Mouse (Mus musculus) lung, postnatal 0 days (tissue): ENCODE data around the gene Smtn.

Experiments
- CTCF ChIP-seq: IDR thresholded peaks from 2 replicates; pipeline ENCODE4 v1.5.1; 2016; ENCODE audit warnings: antibody characterized with exemption, mild to moderate bottlenecking
- EP300 ChIP-seq: IDR thresholded peaks from 2 replicates; pipeline ENCODE4 v1.6.1; 2016; ENCODE audit warnings: antibody characterized with exemption, mild to moderate bottlenecking, control low read depth

DNA sequence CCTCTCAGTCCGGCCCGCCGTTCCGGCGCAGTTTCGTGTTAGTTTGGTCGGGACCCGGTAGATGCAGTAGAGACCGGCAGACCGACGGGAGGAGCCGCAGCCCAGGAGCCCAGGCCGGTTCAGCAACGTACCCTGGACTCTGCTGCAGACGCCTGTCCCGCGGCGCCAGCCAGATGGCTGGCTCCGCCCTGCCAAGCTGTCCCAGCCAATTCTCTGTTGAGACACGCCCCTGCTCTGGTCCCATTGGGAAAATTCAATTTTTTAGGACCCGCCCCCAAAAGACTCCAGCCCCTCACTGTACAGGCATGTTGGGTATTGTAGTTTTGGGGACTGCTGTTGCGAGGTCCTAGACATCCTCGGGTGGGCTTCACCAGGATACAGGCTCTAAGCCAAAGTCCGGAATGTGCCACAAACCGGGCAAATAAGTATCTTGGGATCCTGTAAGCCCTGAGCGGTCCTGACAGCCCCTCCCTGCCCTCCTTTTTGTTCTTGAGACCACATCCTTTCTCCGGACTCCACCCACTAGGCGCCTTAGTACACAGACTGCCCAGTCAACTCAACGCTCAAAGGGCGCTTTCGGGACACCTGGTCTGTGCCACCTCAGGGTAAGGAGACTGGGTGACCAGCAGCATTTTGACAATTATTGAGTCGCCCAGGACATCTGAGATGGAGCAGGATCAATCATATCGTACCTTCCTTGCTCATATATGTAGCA, 1.1 kb downstream of the Smtn start:
- TF ChIP-seq CTCF (no peak), EP300 (peak; percentile 19; the same call in 1 of the 2 replicates)
